Mouse (Mus musculus) midbrain, embryonic 15.5 days (tissue): ENCODE results near the gene Micall1. TPM values are rescaled to one million over a fixed set of nuclear protein-coding genes. Genes with fewer than 3 reads are reported as not detected.

Experiments used
- ATAC-seq: fragments of 200-750 bp; cut with Nextera tagmentation; replicated peaks from 2 replicates; pipeline ENCODE4 v1.8.0; 2017; ENCODE audit warnings: moderate TSS enrichment
- H3K27ac ChIP-seq: fragments of 300-500 bp; sonication (generic); 2 replicates; pipeline ENCODE4 v1.5.1; 2015; ENCODE audit warnings: mild to moderate bottlenecking, inconsistent platforms
- H3K27me3 ChIP-seq: fragments of 300-500 bp; sonication (generic); replicated peaks from 2 replicates; pipeline ENCODE4 v1.6.1; 2015; ENCODE audit warnings: inconsistent platforms
- H3K36me3 ChIP-seq: fragments of 300-500 bp; sonication (generic); replicated peaks from 2 replicates; pipeline ENCODE4 v1.6.1; 2015; ENCODE audit warnings: inconsistent platforms
- H3K4me1 ChIP-seq: fragments of 300-500 bp; sonication (generic); 2 replicates; pipeline ENCODE4 v1.6.1; 2015; ENCODE audit warnings: inconsistent platforms
- H3K4me2 ChIP-seq: fragments of 300-500 bp; sonication (generic); 2 replicates; pipeline ENCODE4 v1.6.1; 2015; ENCODE audit warnings: inconsistent platforms, mild to moderate bottlenecking, moderate library complexity
- H3K4me3 ChIP-seq: fragments of 300-500 bp; sonication (generic); 2 replicates; pipeline ENCODE4 v1.5.1; 2015; ENCODE audit warnings: mild to moderate bottlenecking, inconsistent platforms
- H3K9ac ChIP-seq: fragments of 300-500 bp; sonication (generic); 2 replicates; pipeline ENCODE4 v1.6.1; 2015; ENCODE audit warnings: mild to moderate bottlenecking, inconsistent platforms
- H3K9me3 ChIP-seq: fragments of 300-500 bp; sonication (generic); 2 replicates; pipeline ENCODE4 v1.6.1; 2016; ENCODE audit warnings: inconsistent platforms
- WGBS: fragments of 180-500 bp; shearing (Covaris S2); methylation state at CpG from one replicate; pipeline ENCODE4 v1.1.7; 2015; ENCODE audit warnings: mixed read lengths; 5-methylcytosine and 5-hydroxymethylcytosine counted together
- polyA plus RNA-seq: library from polyadenylated mRNA; unstranded; fragments of >200 nt; fragmentation: Nextera tagmentation; extraction: Ambion mirVana; gene quantifications from 2 replicates; pipeline ENCODE4 v1.2.1, GENCODE M21; 2015

Micall1 gene
- polyA plus RNA-seq, 1 experiment from 2014 or later, result 15.8 TPM

- Histone ChIP-seq H3K36me3 (peaks cover 17% of the 10 kb centered on the region), H3K4me1 (peaks cover 23% of the 10 kb centered on the region), H3K27me3 (no peaks in the 10 kb centered on the region), H3K9ac (peak overlapping the region; percentile 28; the same call in 1 of the 2 replicates), H3K27ac (peak overlapping the region; percentile 73; the same call in 1 of the 2 replicates), H3K4me3 (peak overlapping the region; percentile 85), H3K9me3 (no peaks in the 10 kb centered on the region), H3K4me2 (peak overlapping the region; percentile 89)
- 41% methylated on average over 10 of the region's 10 CpGs for WGBS
- ATAC-seq, result no peak
Measured at GRCm38 (mm10) chr15:79074446-79074845, 34.3 kb upstream of the Micall1 start.

- H3K27me3 ChIP-seq, result no peaks in the 10 kb centered on the region
- 1% methylated on average over 48 of the region's 49 CpGs for WGBS
- no peaks in the 10 kb centered on the region for H3K9me3 ChIP-seq
- ATAC-seq, result peak; percentile 93
- H3K4me2 ChIP-seq, result peak within 1 kb of the TSS; percentile 89
- H3K4me3 ChIP-seq, result peak within 1 kb of the TSS; percentile 85
- H3K9ac ChIP-seq, result peak within 1 kb of the TSS; percentile 81
- H3K4me1 ChIP-seq, result peaks cover 23% of the 10 kb centered on the region
- H3K36me3 ChIP-seq, result peaks cover 23% of the 10 kb centered on the region
- peak within 1 kb of the TSS; percentile 73 for H3K27ac ChIP-seq
Measured at GRCm38 (mm10) chr15:79074913-79075532, 33.7 kb upstream of the Micall1 start, which contains the start of gene Eif3l. Gene Eif3l, plus strand, starts transcription at chr15:79075179.

GRCm38 (mm10) chr15:79075658-79076365 is 32.9 kb upstream of the Micall1 start:
- Histone ChIP-seq H3K9me3 (no peaks in the 10 kb centered on the region), H3K27ac (no peak overlapping the region), H3K4me2 (peak overlapping the region; percentile 89), H3K4me3 (peak overlapping the region; percentile 85), H3K4me1 (peaks cover 23% of the 10 kb centered on the region), H3K36me3 (peaks cover 26% of the 10 kb centered on the region), H3K9ac (peak overlapping the region; percentile 81), H3K27me3 (no peaks in the 10 kb centered on the region)
- ATAC-seq, result no peak
- 40% methylated on average over 15 of the region's 15 CpGs for WGBS

- H3K4me1 ChIP-seq, result peaks cover 18% of the 10 kb centered on the region
- ATAC-seq, result no peak
- no peak overlapping the region for H3K4me3 ChIP-seq
- no peak overlapping the region for H3K27ac ChIP-seq
- WGBS, result 98% methylated on average over 7 of the region's 7 CpGs
- H3K9ac ChIP-seq, result no peak overlapping the region
- no peaks in the 10 kb centered on the region for H3K27me3 ChIP-seq
- no peak overlapping the region for H3K4me2 ChIP-seq
- H3K36me3 ChIP-seq, result peaks cover 62% of the 10 kb centered on the region
- H3K9me3 ChIP-seq, result no peaks in the 10 kb centered on the region
Measured at GRCm38 (mm10) chr15:79079567-79079966, 29.1 kb upstream of the Micall1 start.

- Histone ChIP-seq H3K4me2 (no peak overlapping the region), H3K4me3 (no peak overlapping the region), H3K27ac (no peak overlapping the region), H3K9me3 (no peaks in the 10 kb centered on the region), H3K36me3 (peaks cover 59% of the 10 kb centered on the region), H3K4me1 (no peaks in the 10 kb centered on the region), H3K27me3 (no peaks in the 10 kb centered on the region), H3K9ac (no peak overlapping the region)
- WGBS, result 92% methylated on average over 6 of the region's 6 CpGs
- no peak for ATAC-seq
Measured at GRCm38 (mm10) chr15:79092284-79092683, 16.4 kb upstream of the Micall1 start.

GRCm38 (mm10) chr15:79093083-79093839 is 15.4 kb upstream of the Micall1 start:
- peaks cover 54% of the 10 kb centered on the region for H3K36me3 ChIP-seq
- H3K4me1 ChIP-seq, result no peaks in the 10 kb centered on the region
- no peak overlapping the region for H3K27ac ChIP-seq
- H3K27me3 ChIP-seq, result no peaks in the 10 kb centered on the region
- no peak for ATAC-seq
- no peaks in the 10 kb centered on the region for H3K9me3 ChIP-seq
- no peak overlapping the region for H3K9ac ChIP-seq
- WGBS, result 74% methylated on average over 7 of the region's 7 CpGs
- H3K4me3 ChIP-seq, result no peak overlapping the region
- no peak overlapping the region for H3K4me2 ChIP-seq

GRCm38 (mm10) chr15:79095483-79095882 is 13.2 kb upstream of the Micall1 start:
- H3K9ac ChIP-seq, result no peak overlapping the region
- H3K4me1 ChIP-seq, result no peaks in the 10 kb centered on the region
- H3K4me3 ChIP-seq, result no peak overlapping the region
- no peak overlapping the region for H3K4me2 ChIP-seq
- H3K9me3 ChIP-seq, result no peaks in the 10 kb centered on the region
- WGBS, result 80% methylated on average over 5 of the region's 5 CpGs
- no peak overlapping the region for H3K27ac ChIP-seq
- no peak for ATAC-seq
- no peaks in the 10 kb centered on the region for H3K27me3 ChIP-seq
- H3K36me3 ChIP-seq, result peaks cover 36% of the 10 kb centered on the region

- Histone ChIP-seq H3K9ac (no peak overlapping the region), H3K4me1 (no peaks in the 10 kb centered on the region), H3K27ac (no peak overlapping the region), H3K27me3 (no peaks in the 10 kb centered on the region), H3K4me2 (no peak overlapping the region), H3K36me3 (peaks cover 32% of the 10 kb centered on the region), H3K4me3 (no peak overlapping the region), H3K9me3 (no peaks in the 10 kb centered on the region)
- ATAC-seq, result no peak
- 69% methylated on average over 3 of the region's 3 CpGs for WGBS
Measured at GRCm38 (mm10) chr15:79096556-79096955, 12.1 kb upstream of the Micall1 start.

- Histone ChIP-seq H3K4me3 (no peak overlapping the region), H3K27me3 (no peaks in the 10 kb centered on the region), H3K27ac (0 out of 2 replicates have a peak overlapping the region, but pooled peaks have one; percentile 14), H3K36me3 (peaks cover 28% of the 10 kb centered on the region), H3K9me3 (no peaks in the 10 kb centered on the region), H3K9ac (no peak overlapping the region), H3K4me2 (no peak overlapping the region), H3K4me1 (no peaks in the 10 kb centered on the region)
- no peak for ATAC-seq
- 47% methylated on average over 2 of the region's 2 CpGs for WGBS
Measured at GRCm38 (mm10) chr15:79097135-79097534, 11.6 kb upstream of the Micall1 start.

- Histone ChIP-seq H3K4me1 (no peaks in the 10 kb centered on the region), H3K9me3 (no peaks in the 10 kb centered on the region), H3K4me2 (no peak overlapping the region), H3K4me3 (no peak overlapping the region), H3K27me3 (no peaks in the 10 kb centered on the region), H3K9ac (no peak overlapping the region), H3K27ac (0 out of 2 replicates have a peak overlapping the region, but pooled peaks have one; percentile 14), H3K36me3 (peaks cover 23% of the 10 kb centered on the region)
- no peak for ATAC-seq
- WGBS, result 53% methylated on average over 6 of the region's 6 CpGs
Measured at GRCm38 (mm10) chr15:79097611-79098025, 11.1 kb upstream of the Micall1 start.

- no peak overlapping the region for H3K4me3 ChIP-seq
- H3K9me3 ChIP-seq, result no peaks in the 10 kb centered on the region
- H3K9ac ChIP-seq, result no peak overlapping the region
- H3K4me2 ChIP-seq, result no peak overlapping the region
- no peaks in the 10 kb centered on the region for H3K27me3 ChIP-seq
- H3K27ac ChIP-seq, result no peak overlapping the region
- ATAC-seq, result no peak
- WGBS, result 75% methylated on average over 5 of the region's 5 CpGs
- H3K4me1 ChIP-seq, result no peaks in the 10 kb centered on the region
- H3K36me3 ChIP-seq, result peaks cover 19% of the 10 kb centered on the region
Measured at GRCm38 (mm10) chr15:79098220-79098619, 10.5 kb upstream of the Micall1 start.

- WGBS, result 46% methylated on average over 7 of the region's 7 CpGs
- no peak overlapping the region for H3K27ac ChIP-seq
Measured at GRCm38 (mm10) chr15:79098868-79099267, 9.8 kb upstream of the Micall1 start.

More at GRCm38 (mm10) chr15:79098868-79099267, 9.8 kb upstream of the Micall1 start:
- no peaks in the 10 kb centered on the region for H3K9me3 ChIP-seq
- no peak overlapping the region for H3K4me3 ChIP-seq
- H3K27me3 ChIP-seq, result no peaks in the 10 kb centered on the region
- H3K4me1 ChIP-seq, result no peaks in the 10 kb centered on the region
- no peak for ATAC-seq
- no peak overlapping the region for H3K9ac ChIP-seq
- H3K4me2 ChIP-seq, result no peak overlapping the region
- H3K36me3 ChIP-seq, result peaks cover 12% of the 10 kb centered on the region
